Mouse (Mus musculus): ENCODE measurements around the gene Ppp1r3a. TPM values are rescaled to one million over a fixed set of nuclear protein-coding genes. Genes with fewer than 3 reads are reported as not detected.

The Ppp1r3a gene
- total RNA-seq, 2 experiments from 2014 or later: 175 to 229 TPM

Other genes with a start within 250 kb of the Ppp1r3a start
- gene Foxp2, start 146.1 kb upstream of the Ppp1r3a start, total RNA-seq (2021): 1 to 10 TPM; 1.6 to 2.0 TPM

All from gastrocnemius, postnatal 36 days (tissue).